Comparison of ENCODE assay signal across 8 mouse cellular contexts in the genomic region with DNA sequence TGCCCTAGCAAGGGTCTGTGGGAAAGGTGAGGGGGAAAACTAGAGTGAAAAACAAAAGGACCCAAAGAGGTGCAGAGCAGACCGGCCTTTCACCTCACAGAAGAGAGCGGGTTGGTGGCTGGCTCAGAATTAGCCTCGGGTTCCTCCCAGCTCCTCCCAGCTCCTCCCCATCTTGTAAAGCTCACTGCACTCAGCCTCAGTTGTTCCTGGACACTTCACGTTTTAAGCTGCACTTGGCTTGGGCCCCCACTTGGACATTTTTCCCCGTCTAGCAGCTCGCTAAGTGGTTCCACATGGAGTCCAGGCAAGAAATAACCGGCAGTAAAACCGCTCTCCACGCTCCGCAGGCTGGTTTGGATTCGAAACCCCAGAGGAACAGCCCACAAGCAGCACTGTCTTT. TPM values are rescaled to one million over a fixed set of nuclear protein-coding genes. Genes with fewer than 3 reads are reported as not detected.
DNase-seq lines count a peak whose midpoint lies in the region; ATAC-seq and TF ChIP-seq lines count a peak whose summit lies in the region.

No protein-coding gene starts in this region.

- peak overlapping the region; percentile 55 for H3K4me2 ChIP-seq in heart, embryonic 11.5 days
- H3K4me2 ChIP-seq in limb, embryonic 13.5 days (replicated peaks), result peak overlapping the region; percentile 87
- H3K4me2 ChIP-seq in midbrain, embryonic 16.5 days (ENCODE audit: low read length), result peak overlapping the region; percentile 23; the same call in 1 of the 2 replicates

- H3K4me3 ChIP-seq in heart, embryonic 11.5 days (ENCODE audit: low read depth, low read length), result no peak overlapping the region; the same call in 1 of the 2 replicates
- H3K4me3 ChIP-seq in limb, embryonic 13.5 days, result peak overlapping the region; percentile 21
- no peak overlapping the region for H3K4me3 ChIP-seq in midbrain, embryonic 16.5 days (ENCODE audit: low read depth, low read length)
- H3K4me3 ChIP-seq in thymus, adult 2 months (ENCODE audit: control insufficient read depth, insufficient read depth, low read length), result no peak overlapping the region

- TF ChIP-seq CTCF in thymus, adult 2 months (IDR thresholded peaks at IDR 0.05; ENCODE audit: borderline replicate concordance, control insufficient read depth, extremely low read depth, insufficient read depth, low read length, poor library complexity), result no peak

- DNase-seq in urinary bladder, postnatal 4 days (ENCODE audit: low spot score in 2 of 2), result peak; percentile 54 to 61
- DNase-seq in urinary bladder, adult 18-20 months (ENCODE audit: low spot score in 2 of 2), result no peak
- no peak for DNase-seq in thymus, postnatal 0 days (ENCODE audit: low spot score)
- no peak for DNase-seq in thymus, adult 2 months

- no peak for TF ChIP-seq POLR2A in thymus, adult 2 months (IDR thresholded peaks at IDR 0.05; ENCODE audit: control insufficient read depth, extremely low read depth, insufficient read depth, low read length, poor library complexity)

- 0 out of 2 replicates have a peak, but pooled peaks cover 3% of the 10 kb centered on the region for H3K36me3 ChIP-seq in heart, embryonic 11.5 days (ENCODE audit: control insufficient read depth, insufficient read depth, low read length)
- H3K36me3 ChIP-seq in limb, embryonic 13.5 days, result peaks cover 14% of the 10 kb centered on the region
- no peaks in the 10 kb centered on the region for H3K36me3 ChIP-seq in midbrain, embryonic 16.5 days (ENCODE audit: control insufficient read depth, insufficient read depth, low read length)
- H3K36me3 ChIP-seq in thymus, adult 2 months (ENCODE audit: control insufficient read depth, insufficient read depth, low read length), result no peaks in the 10 kb centered on the region

- peak overlapping the region; percentile 25 for H3K9ac ChIP-seq in heart, embryonic 11.5 days (ENCODE audit: low read depth, low read length)
- H3K9ac ChIP-seq in limb, embryonic 13.5 days, result peak overlapping the region; percentile 50
- H3K9ac ChIP-seq in midbrain, embryonic 16.5 days (ENCODE audit: low read depth, low read length), result 0 out of 2 replicates have a peak overlapping the region, but pooled peaks have one; percentile 31

- H3K27me3 ChIP-seq in heart, embryonic 11.5 days (ENCODE audit: control insufficient read depth, insufficient read depth, low read length), result peaks cover 9% of the 10 kb centered on the region
- peaks cover 6% of the 10 kb centered on the region; the same call in 1 of the 2 replicates for H3K27me3 ChIP-seq in limb, embryonic 13.5 days
- peaks cover 3% of the 10 kb centered on the region; the same call in 1 of the 2 replicates for H3K27me3 ChIP-seq in midbrain, embryonic 16.5 days (ENCODE audit: control insufficient read depth, insufficient read depth, low read depth, low read length)
- peaks cover 10% of the 10 kb centered on the region; the same call in 1 of the 2 replicates for H3K27me3 ChIP-seq in thymus, adult 2 months (ENCODE audit: control insufficient read depth, insufficient read depth, low read length)

- ATAC-seq in heart, embryonic 11.5 days (replicated peaks; ENCODE audit: insufficient number of reproducible peaks, low FRiP score, low TSS enrichment), result peak; percentile 19; the same call in 1 of the 2 replicates
- ATAC-seq in limb, embryonic 13.5 days (ENCODE audit: low FRiP score, low read depth), result peak; percentile 86
- no peak for ATAC-seq in midbrain, embryonic 16.5 days
- ATAC-seq in activated CD4-positive, CD25-positive, alpha-beta regulatory T cell, adult 4 months, result no peak

- H3K9me3 ChIP-seq in heart, embryonic 11.5 days (replicated peaks; ENCODE audit: control insufficient read depth, low read length), result no peaks in the 10 kb centered on the region; the same call in 1 of the 2 replicates
- H3K9me3 ChIP-seq in limb, embryonic 13.5 days, result no peaks in the 10 kb centered on the region
- H3K9me3 ChIP-seq in midbrain, embryonic 16.5 days (replicated peaks; ENCODE audit: control insufficient read depth, low read length, poor library complexity, severe bottlenecking), result no peaks in the 10 kb centered on the region

- WGBS in heart, embryonic 11.5 days (ENCODE audit: insufficient replicate concordance), result 32% methylated on average over 11 of the region's 11 CpGs
- 3% methylated on average over 11 of the region's 11 CpGs for WGBS in limb, embryonic 13.5 days
- 37% methylated on average over 11 of the region's 11 CpGs for WGBS in midbrain, embryonic 16.5 days
- 60% methylated on average over 11 of the region's 11 CpGs for WGBS in thymus, adult 2 months

- H3K4me1 ChIP-seq in heart, embryonic 11.5 days (ENCODE audit: control insufficient read depth, insufficient read depth, low read length), result peaks cover 16% of the 10 kb centered on the region
- peaks cover 57% of the 10 kb centered on the region for H3K4me1 ChIP-seq in limb, embryonic 13.5 days
- peaks cover 17% of the 10 kb centered on the region for H3K4me1 ChIP-seq in midbrain, embryonic 16.5 days (ENCODE audit: control insufficient read depth, insufficient read depth, low read length)
- no peaks in the 10 kb centered on the region for H3K4me1 ChIP-seq in thymus, adult 2 months (replicated peaks; ENCODE audit: control insufficient read depth, insufficient read depth, low read length)

- H3K27ac ChIP-seq in heart, embryonic 11.5 days (ENCODE audit: low read depth, low read length), result peak overlapping the region; percentile 92
- peak overlapping the region; percentile 99 for H3K27ac ChIP-seq in limb, embryonic 13.5 days
- H3K27ac ChIP-seq in midbrain, embryonic 16.5 days (ENCODE audit: low read length), result peak overlapping the region; percentile 71
- no peak overlapping the region for H3K27ac ChIP-seq in thymus, adult 2 months (ENCODE audit: control insufficient read depth, insufficient read depth, low read length)

RNA-seq across cellular contexts. Expression of gene P4ha3, which starts 3.3 kb away (rescaled TPM):
- 16.2 and 17.5 TPM in 2 replicates for polyA plus RNA-seq in heart, embryonic 11.5 days (2014; fragmentation: Nextera tagmentation; extraction: Ambion mirVana)
- polyA plus RNA-seq in limb, embryonic 13.5 days (2015; fragmentation: Nextera tagmentation; extraction: Ambion mirVana), result 17.4 TPM in 2 replicates
- polyA plus RNA-seq in midbrain, embryonic 16.5 days (2015; fragmentation: Nextera tagmentation; extraction: Ambion mirVana), result 6.3 and 6.9 TPM in 2 replicates
- 2.7 and 3.0 TPM in 2 replicates for polyA plus RNA-seq in thymus, postnatal 0 days (2015; fragmentation: Nextera tagmentation; extraction: Ambion mirVana)
- polyA plus RNA-seq in activated CD4-positive, CD25-positive, alpha-beta regulatory T cell, adult 4 months (2017; shearing (Covaris generic)), result under 1 TPM in 1 of 2 experiments, not detected in 1; 0.26 TPM
- 8.5 and 9.3 TPM in 2 replicates for polyA plus RNA-seq in thymus, adult 2 months (2012; rRNA removed)

Comparison
In these comparisons a context has a peak if more than half of its experiments do, and no peak if none do; other contexts are left out.
1. DNase-seq: peak in urinary bladder, postnatal 4 days (2 of 2); none in urinary bladder, adult 18-20 months (0 of 2), thymus, postnatal 0 days (single experiment) and thymus, adult 2 months (single experiment).
2. ATAC-seq: peak in heart, embryonic 11.5 days (single experiment) and limb, embryonic 13.5 days (single experiment); none in midbrain, embryonic 16.5 days (single experiment) and activated CD4-positive, CD25-positive, alpha-beta regulatory T cell, adult 4 months (single experiment).
3. H3K4me2 ChIP-seq: peak in every context shown above with its lines; median percentile 87 in limb, embryonic 13.5 days; 55 in heart, embryonic 11.5 days; 23 in midbrain, embryonic 16.5 days.
4. Peak in every context shown above with its lines, with median percentiles within 50 percentile points of each other: H3K9ac ChIP-seq.